ENCODE assay signal across 11 mouse cellular contexts in the genomic region with DNA sequence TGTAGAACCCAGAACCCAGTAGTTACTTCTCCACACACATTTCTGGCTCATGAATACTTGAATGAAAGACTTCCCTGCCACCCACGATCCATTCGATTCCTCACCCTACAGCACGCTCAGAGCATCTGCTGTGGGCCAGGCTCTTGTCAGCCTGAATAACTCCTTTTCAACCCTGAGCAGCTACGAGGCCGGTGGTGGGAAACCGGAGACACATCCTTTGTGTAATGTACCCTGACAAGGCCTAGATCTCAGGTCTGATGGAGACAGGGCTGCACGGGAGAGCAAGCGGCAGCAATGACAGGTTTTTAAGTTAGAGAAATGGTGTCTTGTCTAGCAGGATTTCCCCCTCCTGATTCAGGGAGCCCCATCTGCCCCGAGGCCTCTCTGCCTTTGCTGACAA. TPM values are rescaled to one million over a fixed set of nuclear protein-coding genes. Genes with fewer than 3 reads are reported as not detected.
DNase-seq lines count a peak whose midpoint lies in the region; ATAC-seq and TF ChIP-seq lines count a peak whose summit lies in the region.
"Had no signal": no experiment of that assay in that cellular context is flagged by ENCODE, and none has a peak within 500 bp of the region (broad histone marks: within the 10 kb centered on the region; RNA-seq: fewer than 3 reads in every experiment).

No protein-coding gene starts in this region.

- no peaks in the 10 kb centered on the region for H3K36me3 ChIP-seq in limb, embryonic 12.5 days

- no peak overlapping the region for H3K4me3 ChIP-seq in gastrocnemius, adult 2 months
- no peak overlapping the region for H3K4me3 ChIP-seq in limb, embryonic 12.5 days (replicated peaks)

- peak overlapping the region; percentile 40 for H3K4me2 ChIP-seq in limb, embryonic 12.5 days

- peaks cover 53% of the 10 kb centered on the region for H3K4me1 ChIP-seq in limb, embryonic 12.5 days (replicated peaks)

- intact Hi-C loops in gastrocnemius, adult 2 months (cut with DNase I), result loop anchor here (10.0 kb wide), 1 partner anchor 215 kb away; no protein-coding TSS in a partner anchor

- H3K27ac ChIP-seq in gastrocnemius, adult 2 months, result peak overlapping the region; percentile 87
- peak overlapping the region; percentile 91 for H3K27ac ChIP-seq in limb, embryonic 12.5 days

- TF ChIP-seq CTCF in gastrocnemius, adult 2 months (IDR thresholded peaks at IDR 0.05), result no peak

- peak overlapping the region; percentile 45; the same call in 1 of the 2 replicates for H3K9ac ChIP-seq in limb, embryonic 12.5 days (replicated peaks)

- ATAC-seq in limb, embryonic 12.5 days (ENCODE audit: insufficient number of reproducible peaks, insufficient read depth, low FRiP score, low TSS enrichment, low read depth), result no peak

- H3K27me3 ChIP-seq in limb, embryonic 12.5 days, result no peaks in the 10 kb centered on the region

- WGBS in limb, embryonic 12.5 days, result 29% methylated on average over 9 of the region's 9 CpGs

- no peak for DNase-seq in gastrocnemius, adult 2 months
- DNase-seq in gastrocnemius, postnatal 25 days, result no peak
- peak; percentile 61 for DNase-seq in right cerebral cortex, adult 18-20 months
- DNase-seq in right cerebral cortex, postnatal 14 days, result no peak
- DNase-seq in telencephalon, adult 2 months (ENCODE audit: low read depth, low spot score), result peak; percentile 50
- DNase-seq in cerebellum, adult 11-12 months, result no peak
- no peak for DNase-seq in gastrocnemius, adult 8-10 months (ENCODE audit: low spot score in 2 of 2)
- DNase-seq: cerebellum, postnatal 14 days; kidney, postnatal 25 days; lung, adult 18-20 months had no signal

- no peaks in the 10 kb centered on the region for H3K9me3 ChIP-seq in limb, embryonic 12.5 days

RNA-seq across cellular contexts. Expression of a gene that starts 20.8 kb away (rescaled TPM):
- total RNA-seq in gastrocnemius, adult 2 months (2021), result 1,000 to 10,000 TPM; 2,035 to 2,198 TPM
- total RNA-seq in gastrocnemius, postnatal 25 days (2021), result 1,000 to 10,000 TPM; 1,914 to 2,104 TPM
- 23.5 and 25.3 TPM in 2 replicates for polyA plus RNA-seq in limb, embryonic 12.5 days (2016; fragmentation: Nextera tagmentation; extraction: Ambion mirVana)
- total RNA-seq in gastrocnemius, adult 8-10 months (2022), result 1,000 to 10,000 TPM; 2,187 to 2,605 (median 2,481) TPM

RNA-seq across cellular contexts. Expression of a gene that starts 21.5 kb away (rescaled TPM):
- 10 to 100 TPM; 40.9 to 49.6 TPM for total RNA-seq in gastrocnemius, adult 2 months (2021)
- 10 to 100 TPM; 46.1 to 51.4 TPM for total RNA-seq in gastrocnemius, postnatal 25 days (2021)
- 111 TPM in 2 replicates for polyA plus RNA-seq in limb, embryonic 12.5 days (2016; fragmentation: Nextera tagmentation; extraction: Ambion mirVana)
- 10 to 100 TPM; 38.7 to 46.5 (median 44.1) TPM for total RNA-seq in gastrocnemius, adult 8-10 months (2022)

RNA-seq across cellular contexts. Expression of a gene that starts 35.8 kb away (rescaled TPM):
- total RNA-seq in gastrocnemius, adult 2 months (2021), result 100 to 1,000 TPM; 268 to 311 TPM
- total RNA-seq in gastrocnemius, postnatal 25 days (2021), result 100 to 1,000 TPM; 200 to 244 TPM
- polyA plus RNA-seq in limb, embryonic 12.5 days (2016; fragmentation: Nextera tagmentation; extraction: Ambion mirVana), result 30.4 and 30.7 TPM in 2 replicates
- 100 to 1,000 TPM; 283 to 320 (median 317) TPM for total RNA-seq in gastrocnemius, adult 8-10 months (2022)

Comparison
In these comparisons a context has a peak if more than half of its experiments do, and no peak if none do; other contexts are left out.
1. DNase-seq: peak in right cerebral cortex, adult 18-20 months (single experiment) and telencephalon, adult 2 months (single experiment); none in gastrocnemius, adult 2 months (single experiment), gastrocnemius, postnatal 25 days (single experiment), right cerebral cortex, postnatal 14 days (single experiment), cerebellum, adult 11-12 months (single experiment) and gastrocnemius, adult 8-10 months (0 of 2).